Mouse (Mus musculus) heart, postnatal 25 days (tissue): ENCODE data around the gene Chd3. TPM values are rescaled to one million over a fixed set of nuclear protein-coding genes. Genes with fewer than 3 reads are reported as not detected.
A peak's percentile ranks its signal among the peaks of the same experiment; 100 is the strongest.
"Not testable (repeated sequence)": the region's sequence is repeated elsewhere in the genome, so short reads cannot be mapped to it uniquely, and the experiment has no call there.

Experiments
- DNase-seq: peaks from one replicate; pipeline ENCODE4 v3.0.0; 2022; ENCODE audit warnings: low spot score
- intact Hi-C: fragments of 180-260 bp; cut with DNase I; formaldehyde crosslinking; loops from one replicate; pipeline ENCODE4 v1.15.1; 2025
- total RNA-seq, 2 experiments: library from RNA; stranded (reverse); gene quantifications; 2 replicates each; pipeline ENCODE4 v1.2.3; 2021

The Chd3 gene
- total RNA-seq, 2 experiments from 2014 or later: 26.4 to 27.9 TPM

DNA sequence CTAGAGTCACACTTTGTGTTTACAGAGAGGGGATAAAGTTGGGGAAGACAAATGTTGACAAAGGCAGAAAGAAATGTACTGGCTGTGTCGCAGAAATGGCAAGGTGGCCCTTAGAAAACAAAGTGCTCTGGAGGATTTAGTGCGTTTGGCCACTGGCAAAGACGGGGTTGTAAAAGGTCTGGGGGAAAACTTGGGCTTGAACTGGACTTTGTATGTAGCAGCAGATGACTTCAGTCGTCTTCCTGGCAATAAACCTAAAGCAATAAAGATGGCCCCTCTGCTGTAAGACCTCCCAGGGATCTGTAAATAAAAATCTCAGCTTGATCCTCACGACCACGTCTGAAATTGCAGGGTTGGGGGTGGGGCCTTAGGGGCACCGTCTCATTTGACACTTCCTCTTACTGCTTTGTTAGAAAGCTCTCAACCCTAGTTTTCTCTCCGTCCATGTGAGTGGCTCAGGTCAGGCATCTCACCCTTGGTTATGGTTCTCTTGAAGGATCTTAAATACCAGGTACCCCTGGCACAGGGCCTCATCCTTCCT, 36.4 kb downstream of the Chd3 start:
- DNase-seq: no peak
- intact Hi-C loops: loop anchor here (2.0 kb wide), 1 partner anchor 58 kb away; no protein-coding TSS in a partner anchor

DNA sequence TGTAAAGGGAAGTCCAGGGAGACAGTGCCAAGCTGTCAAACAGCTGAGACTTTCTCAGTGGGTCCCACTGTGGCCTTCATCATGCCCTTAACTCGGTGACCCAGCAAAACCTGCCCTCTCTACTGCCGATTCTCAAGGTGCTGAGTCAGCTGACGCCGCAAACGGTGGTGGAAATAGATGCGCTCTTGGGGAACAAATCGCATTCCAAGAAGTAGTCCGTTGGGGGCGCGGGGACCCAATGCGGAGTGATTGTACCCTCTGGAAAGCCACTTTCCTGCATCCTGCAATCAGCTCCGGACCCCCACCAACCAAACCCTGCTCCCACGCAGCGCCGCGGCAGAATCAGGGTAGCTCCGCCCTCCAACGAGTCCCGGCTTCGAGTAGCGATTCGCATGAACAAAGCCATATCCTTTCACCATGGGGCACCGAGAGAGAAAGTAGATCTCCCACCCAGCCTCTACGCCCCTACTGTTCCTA, 37.2 kb downstream of the Chd3 start:
- peak; percentile 51 for DNase-seq
- intact Hi-C loops: loop anchor here (2.0 kb wide), 1 partner anchor 59 kb away; no protein-coding TSS in a partner anchor

DNA sequence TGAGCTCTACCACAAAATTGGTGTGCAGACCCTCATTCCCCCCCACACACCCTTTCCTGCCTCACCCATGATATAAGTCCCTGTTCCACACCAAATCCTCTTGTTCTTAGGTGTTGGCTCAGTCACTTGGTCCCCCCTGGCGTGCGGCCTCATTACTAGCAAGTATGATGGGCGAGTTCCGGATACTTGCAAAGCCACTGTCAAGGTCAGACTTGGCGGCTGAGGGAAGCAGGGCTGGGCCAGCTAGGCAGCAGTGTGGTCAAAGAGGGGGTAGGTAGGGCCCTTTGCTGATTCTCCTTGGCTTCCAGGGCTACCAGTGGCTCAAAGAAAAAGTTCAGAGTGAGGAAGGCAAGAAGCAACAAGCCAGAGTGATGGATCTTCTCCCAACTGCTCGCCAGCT, 38.1 kb downstream of the Chd3 start:
- no peak for DNase-seq
- intact Hi-C loops: no loop called here

GRCm38 (mm10) chr11:69328517-69328916, 40.7 kb downstream of the Chd3 start:
- DNase-seq: no peak
- intact Hi-C loops: no loop called here

DNA sequence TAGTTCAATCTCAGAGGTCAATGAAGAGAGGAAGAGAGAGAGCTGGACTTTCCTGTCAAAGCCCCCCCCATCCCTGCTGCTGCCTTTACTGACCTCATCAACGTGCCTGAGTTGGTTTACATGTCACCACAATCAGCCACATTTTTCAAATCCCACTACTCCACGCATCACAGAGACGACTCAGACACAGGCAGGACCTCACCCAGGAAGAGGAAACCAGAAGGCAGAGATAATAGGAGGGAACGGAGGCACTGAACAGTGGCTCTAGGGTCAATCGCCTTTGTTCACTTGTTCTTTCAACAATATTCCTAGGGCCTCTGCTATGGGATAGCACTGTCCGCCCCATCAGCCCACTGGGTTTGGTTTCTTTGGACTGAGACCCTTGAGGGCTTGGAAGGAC, 41.6 kb downstream of the Chd3 start:
- intact Hi-C loops: loop anchor here (2.0 kb wide), 1 partner anchor 39 kb away; no protein-coding TSS in a partner anchor
- DNase-seq: no peak

DNA sequence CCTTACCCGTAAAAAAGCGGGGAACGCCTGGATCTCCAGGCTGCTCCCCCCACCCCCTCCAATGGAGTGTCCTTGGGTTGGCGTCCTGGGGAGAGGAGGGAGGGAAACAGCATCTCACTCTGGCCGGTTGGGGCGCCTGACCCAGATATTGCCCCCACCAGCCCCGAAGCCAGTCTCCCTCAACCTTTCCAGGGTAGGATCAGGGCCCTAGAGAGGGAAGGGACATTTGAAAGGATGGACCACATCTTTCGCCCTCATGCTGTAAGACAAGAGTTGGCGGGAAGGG, 42.1 kb downstream of the Chd3 start:
- intact Hi-C loops: loop anchor here (2.0 kb wide), 1 partner anchor 40 kb away; no protein-coding TSS in a partner anchor
- no peak for DNase-seq

- intact Hi-C loops: loop anchor here (2.0 kb wide), 1 partner anchor 40 kb away; no protein-coding TSS in a partner anchor
Observed at GRCm38 (mm10) chr11:69326408-69327156, 42.6 kb downstream of the Chd3 start.

GRCm38 (mm10) chr11:69325628-69326407, 43.4 kb downstream of the Chd3 start, which contains the start of gene Kcnab3:
Gene Kcnab3, plus strand, starts transcription at chr11:69326258.
- intact Hi-C loops: loop anchor here (2.0 kb wide), 1 partner anchor 41 kb away; no protein-coding TSS in a partner anchor

More at GRCm38 (mm10) chr11:69326408-69327156, 42.6 kb downstream of the Chd3 start:
- no peak for DNase-seq

DNA sequence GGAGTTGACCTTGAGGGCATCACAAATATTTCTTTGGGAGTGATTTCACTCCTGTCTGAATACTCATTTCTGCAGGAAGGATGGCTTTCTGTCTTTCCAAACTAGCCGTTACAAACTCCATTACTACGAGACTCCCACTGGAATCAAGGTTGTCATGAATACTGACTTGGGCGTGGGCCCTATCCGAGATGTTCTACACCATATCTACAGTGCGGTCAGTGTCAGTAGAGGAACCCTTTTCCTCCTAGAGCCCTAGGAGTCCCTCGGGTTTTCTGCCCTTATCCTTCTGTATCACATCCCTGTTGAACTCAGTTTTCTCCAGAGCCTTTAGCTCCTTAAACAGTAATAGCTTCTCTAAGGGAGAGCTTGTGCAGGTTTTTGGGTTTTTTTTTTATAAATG, 44.5 kb downstream of the Chd3 start:
- intact Hi-C loops: loop anchor here (5.0 kb wide), 1 partner anchor 57 kb away; no protein-coding TSS in a partner anchor
- DNase-seq: no peak

More at GRCm38 (mm10) chr11:69325628-69326407, 43.4 kb downstream of the Chd3 start, which contains the start of gene Kcnab3:
- DNase-seq: peak; percentile 76

- DNase-seq: peak; percentile 99
- intact Hi-C loops: loop anchor here (5.0 kb wide), 1 partner anchor 56 kb away; no protein-coding TSS in a partner anchor
Observed at GRCm38 (mm10) chr11:69323667-69324111, 45.5 kb downstream of the Chd3 start, which contains the start of the genes Cntrob and Trappc1. Gene Cntrob, minus strand, starts transcription at chr11:69323775. Gene Trappc1, plus strand, starts transcription at chr11:69323980.

- no peak for DNase-seq
- intact Hi-C loops: loop anchor here (5.0 kb wide), 1 partner anchor 56 kb away; no protein-coding TSS in a partner anchor
Observed at GRCm38 (mm10) chr11:69322693-69323471, 46.3 kb downstream of the Chd3 start.

- intact Hi-C loops: loop anchor here (5.0 kb wide), 1 partner anchor 55 kb away; no protein-coding TSS in a partner anchor
- no peak for DNase-seq
Observed at GRCm38 (mm10) chr11:69322010-69322409, 47.2 kb downstream of the Chd3 start.

GRCm38 (mm10) chr11:69321580-69321979, 47.6 kb downstream of the Chd3 start:
- no peak for DNase-seq
- intact Hi-C loops: loop anchor here (5.0 kb wide), 1 partner anchor 54 kb away; no protein-coding TSS in a partner anchor

DNA sequence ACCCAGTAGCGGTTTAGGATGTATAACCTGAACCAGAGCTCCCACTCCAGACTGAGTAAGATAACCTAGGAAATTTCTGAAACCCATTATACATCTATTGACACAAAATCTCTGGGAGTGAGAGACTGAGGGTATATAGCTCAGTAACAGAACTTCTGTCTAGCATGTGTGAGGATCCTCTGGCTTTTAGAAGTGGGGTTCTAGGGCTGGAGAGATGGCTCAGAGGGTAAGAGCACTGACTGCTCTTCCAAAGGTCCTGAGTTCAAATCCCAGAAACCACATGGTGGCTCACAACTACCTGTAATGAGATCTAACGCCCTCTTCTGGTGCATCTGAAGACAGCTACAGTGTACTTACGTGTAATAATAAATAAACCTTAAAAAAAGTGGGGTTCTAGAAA, 51.2 kb downstream of the Chd3 start:
- DNase-seq, intact Hi-C loops: not testable (repeated sequence)

DNA sequence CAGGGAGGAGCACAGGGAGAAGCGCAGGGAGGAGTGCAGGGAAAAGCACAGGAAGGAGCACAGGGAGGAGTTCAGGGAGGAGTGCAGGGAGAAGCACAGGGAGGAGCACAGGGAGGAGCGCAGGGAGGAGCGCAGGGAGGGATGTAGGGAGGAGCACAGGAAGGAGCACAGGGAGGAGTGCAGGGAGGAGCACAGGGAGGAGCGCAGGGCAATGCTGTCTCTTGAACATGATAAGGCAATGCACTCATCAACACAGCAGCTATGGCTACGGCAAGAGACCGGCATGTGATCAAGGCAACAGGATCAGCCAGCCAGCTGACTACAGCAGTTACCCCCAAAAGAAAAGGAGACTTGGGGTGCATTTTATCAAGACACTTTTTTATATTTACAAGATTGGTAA, 52.8 kb downstream of the Chd3 start:
- DNase-seq: no peak
- intact Hi-C loops: no loop called here

DNA sequence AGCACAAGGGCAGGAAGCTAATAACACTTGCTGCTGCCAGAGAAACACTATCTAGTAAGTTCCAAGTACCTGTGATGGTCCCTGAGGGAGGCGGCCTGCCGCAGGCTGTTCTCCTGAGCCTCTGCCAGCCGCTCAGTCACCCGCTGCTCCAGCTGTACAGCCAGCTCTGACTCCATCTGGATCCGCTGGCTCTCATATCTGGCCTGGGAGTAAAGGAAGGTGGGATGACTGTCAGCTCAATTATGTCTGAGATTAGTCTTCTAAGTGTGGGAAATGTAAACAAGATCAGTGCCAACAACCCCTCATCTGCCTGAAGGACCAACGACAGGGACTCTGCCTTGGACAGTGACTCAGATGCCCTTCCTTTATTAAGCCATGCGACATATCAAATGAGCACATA, 57.9 kb downstream of the Chd3 start:
- peak; percentile 8 for DNase-seq
- intact Hi-C loops: no loop called here

- intact Hi-C loops: no loop called here
- DNase-seq: no peak
Observed at GRCm38 (mm10) chr11:69306039-69306438, 63.2 kb downstream of the Chd3 start.

DNA sequence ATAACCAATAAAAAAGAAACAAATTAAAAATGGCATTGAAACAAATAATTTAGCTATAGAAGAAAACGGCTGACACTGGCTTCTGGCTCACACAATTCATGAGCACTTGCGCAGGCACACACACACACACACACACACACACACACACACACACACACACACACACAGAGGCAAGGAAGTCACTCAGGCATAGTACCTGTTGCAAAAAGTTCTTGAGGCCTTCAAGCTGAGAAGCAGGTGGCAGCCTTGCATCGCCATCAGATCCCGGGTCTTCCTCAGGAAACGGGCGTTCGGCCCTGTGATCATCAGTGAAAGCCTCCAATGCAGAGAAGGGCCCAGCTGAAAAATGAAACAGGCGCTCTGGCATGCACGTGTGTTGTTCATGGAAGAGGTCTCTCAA, 63.9 kb downstream of the Chd3 start:
- no peak for DNase-seq
- intact Hi-C loops: no loop called here

GRCm38 (mm10) chr11:69302817-69303216, 66.4 kb downstream of the Chd3 start:
- intact Hi-C loops: no loop called here

More at GRCm38 (mm10) chr11:69302817-69303216, 66.4 kb downstream of the Chd3 start:
- no peak for DNase-seq
